Mouse (Mus musculus): ENCODE measurements at regions not wholly inside any gene's neighbourhood (a gene's known extent, or its start where the extent isn't known, plus 50 kb on each side); places are given as distances from the start of the nearest gene placed in this dataset.
A peak's percentile ranks its signal among the peaks of the same experiment; 100 is the strongest.

- Histone ChIP-seq H3K9me3 (replicated peaks; ENCODE audit: low read length) (no peaks in the 10 kb centered on the region), H3K27ac (ENCODE audit: insufficient read depth, low read depth) (no peak overlapping the region), H3K36me3 (replicated peaks in 1 of 2; ENCODE audit: control insufficient read depth in 1 of 2, insufficient read depth in 1 of 2, low read length in 1 of 2) (no peaks in the 10 kb centered on the region), H3K4me1 (ENCODE audit: control insufficient read depth in 1 of 2, insufficient read depth in 2 of 2) (no peaks in the 10 kb centered on the region), H3K27me3 (replicated peaks) (no peaks in the 10 kb centered on the region), H3K79me2 (replicated peaks; ENCODE audit: control insufficient read depth, extremely low read depth, insufficient read depth, poor library complexity, severe bottlenecking) (no peaks in the 10 kb centered on the region), H3K4me2 (ENCODE audit: insufficient read depth, low read depth, poor library complexity, severe bottlenecking) (no peak overlapping the region), H3K4me3 (replicated peaks in 1 of 3; ENCODE audit: low read depth in 2 of 3, low read length in 2 of 3, poor library complexity in 1 of 3) (no peak overlapping the region), H3K9ac (ENCODE audit: insufficient read depth, low read depth) (no peak overlapping the region)
- DNase-seq (ENCODE audit: extremely low read depth) = no peak
- in situ Hi-C loops (cut with MboI; ENCODE audit: low pct_ligation_motif_present, low pct_unique_long_range_greater_than_20kb, low sequenced_read_pairs) (no loop called here), dilution Hi-C loops (cut with MboI; ENCODE audit: extremely low pct_ligation_motif_present, extremely low pct_unique_long_range_greater_than_20kb, low sequenced_read_pairs) (no loop called here)
- TF ChIP-seq BHLHE40 (IDR thresholded peaks at IDR 0.05; ENCODE audit: low read depth, low read length) = no peak
- no peak for TF ChIP-seq MXI1 (IDR thresholded peaks at IDR 0.05; ENCODE audit: low read depth, low read length)
- TF ChIP-seq SMC3 (IDR thresholded peaks at IDR 0.05; ENCODE audit: low read depth, low read length) = no peak
- TF ChIP-seq NRF1 (IDR thresholded peaks at IDR 0.05; ENCODE audit: low read depth, low read length) = no peak
- TF ChIP-seq MEF2A (IDR thresholded peaks at IDR 0.05; ENCODE audit: borderline replicate concordance, low read depth, low read length) = no peak
- TF ChIP-seq NELFE (IDR thresholded peaks at IDR 0.05; ENCODE audit: low read depth, low read length) = no peak
- no peak for TF ChIP-seq JUND (conservative IDR thresholded peaks at IDR 0.05; ENCODE audit: low read depth, low read length)
- no peak for TF ChIP-seq ZKSCAN1 (IDR thresholded peaks at IDR 0.05; ENCODE audit: borderline replicate concordance, low read depth, low read length)
- no peak for TF ChIP-seq RAD21 (IDR thresholded peaks at IDR 0.05; ENCODE audit: low read depth, low read length)
- no peak for TF ChIP-seq ZC3H11A (IDR thresholded peaks at IDR 0.05; ENCODE audit: low read depth, low read length)
These were observed 414.0 kb upstream of the Gm9747 start for GRCm38 (mm10) chr1:81818884-81819283.

- H3K4me3 ChIP-seq (replicated peaks in 1 of 3; ENCODE audit: low read depth in 2 of 3, low read length in 2 of 3, poor library complexity in 1 of 3) = no peak overlapping the region
- dilution Hi-C loops (cut with MboI; ENCODE audit: extremely low pct_ligation_motif_present, extremely low pct_unique_long_range_greater_than_20kb, low sequenced_read_pairs) (no loop called here), in situ Hi-C loops (cut with MboI; ENCODE audit: low pct_ligation_motif_present, low pct_unique_long_range_greater_than_20kb, low sequenced_read_pairs) (no loop called here)
- H3K9me3 ChIP-seq (replicated peaks; ENCODE audit: low read length) = no peaks in the 10 kb centered on the region
- no peak overlapping the region for H3K4me2 ChIP-seq (ENCODE audit: insufficient read depth, low read depth, poor library complexity, severe bottlenecking)
- peak; percentile 60 for DNase-seq (ENCODE audit: extremely low read depth)
- H3K27me3 ChIP-seq (replicated peaks) = no peaks in the 10 kb centered on the region
- TF ChIP-seq USF2 (conservative IDR thresholded peaks at IDR 0.05; ENCODE audit: low read depth, low read length) = peak; percentile 21; the same call in 1 of the 2 replicates
- no peak for TF ChIP-seq NRF1 (IDR thresholded peaks at IDR 0.05; ENCODE audit: low read depth, low read length)
- TF ChIP-seq POLR2A (IDR thresholded peaks at IDR 0.05; ENCODE audit: low read depth, low read length) = no peak
- TF ChIP-seq GABPA (IDR thresholded peaks at IDR 0.05; ENCODE audit: insufficient replicate concordance, low read depth, low read length) = no peak
- TF ChIP-seq CTCF (conservative IDR thresholded peaks at IDR 0.05 in 1 of 2, IDR thresholded peaks at IDR 0.05 in 1 of 2; ENCODE audit: low read depth in 2 of 2, low read length in 2 of 2) = no peak
- no peak for TF ChIP-seq MXI1 (IDR thresholded peaks at IDR 0.05; ENCODE audit: low read depth, low read length)
- TF ChIP-seq ZMIZ1 (IDR thresholded peaks at IDR 0.05; ENCODE audit: low read depth, low read length) = no peak
- TF ChIP-seq ZKSCAN1 (IDR thresholded peaks at IDR 0.05; ENCODE audit: borderline replicate concordance, low read depth, low read length) = no peak
- no peak for TF ChIP-seq HCFC1 (IDR thresholded peaks at IDR 0.05; ENCODE audit: low read depth, low read length)
- TF ChIP-seq EP300 (IDR thresholded peaks at IDR 0.05; ENCODE audit: low read length) = peak; percentile 38
- no peak for TF ChIP-seq ETS1 (conservative IDR thresholded peaks at IDR 0.05; ENCODE audit: low read depth, low read length)
- TF ChIP-seq KAT2A (IDR thresholded peaks at IDR 0.05; ENCODE audit: insufficient replicate concordance, low read length) = no peak
- no peak for TF ChIP-seq USF1 (IDR thresholded peaks at IDR 0.05; ENCODE audit: low read depth, low read length)
- TF ChIP-seq MEF2A (IDR thresholded peaks at IDR 0.05; ENCODE audit: borderline replicate concordance, low read depth, low read length) = peak; percentile 56; the same call in 1 of the 2 replicates
- no peak overlapping the region for H3K27ac ChIP-seq (ENCODE audit: insufficient read depth, low read depth)
- H3K9ac ChIP-seq (ENCODE audit: insufficient read depth, low read depth) = no peak overlapping the region
- peaks cover 0 to 33% of the 10 kb centered on the region in 2 experiments; a peak in 2 of 4 replicates for H3K4me1 ChIP-seq (ENCODE audit: control insufficient read depth in 1 of 2, insufficient read depth in 2 of 2)
- no peaks in the 10 kb centered on the region for H3K79me2 ChIP-seq (replicated peaks; ENCODE audit: control insufficient read depth, extremely low read depth, insufficient read depth, poor library complexity, severe bottlenecking)
- H3K36me3 ChIP-seq (replicated peaks in 1 of 2; ENCODE audit: control insufficient read depth in 1 of 2, insufficient read depth in 1 of 2, low read length in 1 of 2) = no peaks in the 10 kb centered on the region
These were observed 390.9 kb upstream of the Gm9747 start for GRCm38 (mm10) chr1:81841966-81842365.

Data from CH12.LX (cell line).